Mouse (Mus musculus) subcutaneous adipose tissue, adult 2 months (tissue): ENCODE results near the gene Ncf1. TPM values are rescaled to one million over a fixed set of nuclear protein-coding genes. Genes with fewer than 3 reads are reported as not detected.

Experiments used
- polyA plus RNA-seq: library from polyadenylated mRNA; depleted of rRNA; stranded (reverse); fragments of >200 nt; gene quantifications from 2 replicates; pipeline ENCODE4 v1.2.3, GENCODE M21; 2012; ENCODE audit warnings: low replicate concordance; rRNA removed

Gene Ncf1
- polyA plus RNA-seq: 12.7 and 25.2 TPM in 2 replicates

GRCm38 (mm10) chr5:134229391-134229790 lies at the start of gene Ncf1:
Gene Ncf1 (minus strand): TSS chr5:134229625.

DNA sequence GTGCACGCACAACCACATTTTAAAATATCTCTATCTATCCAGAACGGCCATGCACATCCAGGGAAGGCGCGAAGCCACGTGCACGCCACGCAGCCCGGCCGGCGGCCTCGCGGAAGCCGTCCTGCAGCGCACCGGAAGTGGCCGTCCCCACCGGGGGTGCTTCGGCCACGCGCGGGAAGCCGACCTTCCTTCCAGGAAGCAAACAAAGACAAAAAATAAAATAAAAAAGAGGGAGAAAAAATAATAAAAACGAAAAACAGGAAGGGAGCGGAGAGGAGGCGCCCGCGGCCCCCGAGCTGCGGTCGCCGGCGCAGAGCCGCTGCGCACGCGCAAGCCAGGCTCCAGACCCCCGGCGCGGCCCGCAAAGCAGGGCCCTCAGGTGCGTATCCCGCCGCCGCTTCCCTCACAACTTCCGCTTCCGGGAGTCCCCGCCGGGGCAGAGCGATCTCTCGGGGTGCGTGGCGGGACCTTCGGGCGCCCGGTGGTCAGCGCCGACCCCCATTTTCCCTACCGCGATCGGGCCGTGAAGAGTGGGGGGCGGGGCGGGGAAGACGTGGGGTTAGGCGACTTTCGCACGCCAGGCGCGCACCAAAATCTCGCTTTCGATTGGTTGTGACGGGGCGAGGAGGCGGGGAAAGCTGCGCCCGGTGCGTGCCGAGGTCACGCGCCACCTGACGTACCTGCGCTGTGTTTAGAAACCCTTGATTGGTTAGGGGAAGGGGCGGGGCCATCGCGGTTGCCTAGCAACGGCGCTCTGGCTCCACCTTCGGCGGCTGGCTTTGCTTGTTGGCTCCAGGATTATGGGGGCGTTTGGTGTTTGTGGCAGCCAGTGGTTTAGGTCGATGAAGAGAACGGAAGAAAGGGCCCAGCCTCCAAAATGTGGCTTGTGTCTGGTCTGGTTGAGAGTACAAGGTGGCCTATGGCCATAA lies 45.3 kb downstream of the Ncf1 start, which contains the start of gene Gtf2ird2:
Gene Gtf2ird2, plus strand, starts transcription at position 140 of the 929 bp plus-strand sequence.

GRCm38 (mm10) chr5:134176169-134176881 lies 53.1 kb downstream of the Ncf1 start, which contains the start of gene Rcc1l:
Gene Rcc1l (minus strand): TSS chr5:134176774.

Other genes with a start within 250 kb of the Ncf1 start
- gene Castor2, start 129.9 kb downstream of the Ncf1 start, polyA plus RNA-seq: 5.9 and 8.8 TPM in 2 replicates
- gene Rcc1l, start 52.9 kb downstream of the Ncf1 start, polyA plus RNA-seq: 12.0 and 20.4 TPM in 2 replicates
- 4.8 and 11.5 TPM in 2 replicates for gene Gtf2ird2, start 45.6 kb downstream of the Ncf1 start, polyA plus RNA-seq
- gene Gtf2i, start 85.1 kb upstream of the Ncf1 start, polyA plus RNA-seq: 70.2 and 101 TPM in 2 replicates
- 35.8 and 50.9 TPM in 2 replicates for gene Gtf2ird1, start 227.1 kb upstream of the Ncf1 start, polyA plus RNA-seq